8 mouse cellular contexts compared by ENCODE assay signal in genomic region chr17:16054481-16054880, GRCm38 (mm10).
DNase-seq lines count a peak whose midpoint lies in the region; TF ChIP-seq lines count a peak whose summit lies in the region.

No protein-coding gene starts in this region.

- peak; percentile 9 to 37 for DNase-seq in layer of hippocampus, adult 18-20 months (ENCODE audit: low spot score in 2 of 2)
- DNase-seq in layer of hippocampus, postnatal 25 days (ENCODE audit: extremely low spot score in 1 of 2, low spot score in 1 of 2) = no peak
- peak; percentile 85 for DNase-seq in embryo, embryonic 10 days (ENCODE audit: low spot score)
- DNase-seq in gastrocnemius, adult 2 months = peak; percentile 39
- DNase-seq in kidney, postnatal 36 days = peak; percentile 4 to 9
- no peak for DNase-seq in thymus, postnatal 0 days (ENCODE audit: low spot score)
- no peak for DNase-seq in cerebellum, postnatal 14 days
- no peak for DNase-seq in Muller cell, postnatal 12 days (ENCODE audit: inconsistent ontology term)

- intact Hi-C loops in gastrocnemius, adult 2 months (cut with DNase I) = no loop called here

- no peak overlapping the region for H3K4me3 ChIP-seq in gastrocnemius, adult 2 months

- peak overlapping the region; percentile 41 for H3K27ac ChIP-seq in gastrocnemius, adult 2 months

- TF ChIP-seq CTCF in gastrocnemius, adult 2 months (IDR thresholded peaks at IDR 0.05) = no peak

Comparison
In these comparisons a context has a peak if more than half of its experiments do, and no peak if none do; other contexts are left out.
1. DNase-seq: peak in layer of hippocampus, adult 18-20 months (2 of 2), embryo, embryonic 10 days (single experiment), gastrocnemius, adult 2 months (single experiment) and kidney, postnatal 36 days (2 of 2); none in layer of hippocampus, postnatal 25 days (0 of 2), thymus, postnatal 0 days (single experiment), cerebellum, postnatal 14 days (0 of 2) and Muller cell, postnatal 12 days (single experiment).